Mouse (Mus musculus) spleen, postnatal 10 days (tissue): Measurements from ENCODE around the gene Unc45b.
"Not testable (repeated sequence)": the region's sequence is repeated elsewhere in the genome, so short reads cannot be mapped to it uniquely, and the experiment has no call there.

ENCODE experiments used
- DNase-seq, 2 experiments: peaks; one replicate each; pipeline ENCODE4 v3.0.0; 2021 to 2022; ENCODE audit warnings: low spot score in 2 of 2

Unc45b gene

GRCm38 (mm10) chr11:82897478-82897877, 12.9 kb upstream of the Unc45b start:
- no peak for DNase-seq

- DNase-seq = no peak
Measured at GRCm38 (mm10) chr11:82899720-82900119, 10.6 kb upstream of the Unc45b start.

GRCm38 (mm10) chr11:82901606-82902310, 8.6 kb upstream of the Unc45b start:
- no peak for DNase-seq

- no peak for DNase-seq
Measured at GRCm38 (mm10) chr11:82904952-82905351, 5.4 kb upstream of the Unc45b start.

- DNase-seq = no peak
Measured at GRCm38 (mm10) chr11:82905816-82906215, 4.5 kb upstream of the Unc45b start.

GRCm38 (mm10) chr11:82907651-82908607, 2.4 kb upstream of the Unc45b start, which contains the start of gene Nle1:
Gene Nle1, minus strand, starts transcription at chr11:82908411.
- peak; percentile 94 to 96 for DNase-seq

- no peak for DNase-seq
Measured at GRCm38 (mm10) chr11:82908608-82908989, 1.8 kb upstream of the Unc45b start.

GRCm38 (mm10) chr11:82910679-82911389, 484 bp downstream of the Unc45b start:
- no peak for DNase-seq

GRCm38 (mm10) chr11:82914711-82915352, 4.5 kb downstream of the Unc45b start:
- DNase-seq = peak; percentile 60 to 80

- no peak for DNase-seq
Measured at GRCm38 (mm10) chr11:82920768-82921167, 10.4 kb downstream of the Unc45b start.

- no peak for DNase-seq
Measured at GRCm38 (mm10) chr11:82921691-82922090, 11.3 kb downstream of the Unc45b start.

- DNase-seq = not testable (repeated sequence)
Measured at GRCm38 (mm10) chr11:82923910-82924309, 13.6 kb downstream of the Unc45b start.

GRCm38 (mm10) chr11:82928897-82929632, 18.7 kb downstream of the Unc45b start:
- DNase-seq = no peak

GRCm38 (mm10) chr11:82929633-82929950, 19.2 kb downstream of the Unc45b start:
- no peak for DNase-seq

GRCm38 (mm10) chr11:82930391-82930955, 20.1 kb downstream of the Unc45b start:
- not testable (repeated sequence) for DNase-seq

GRCm38 (mm10) chr11:82931161-82931560, 20.8 kb downstream of the Unc45b start:
- not testable (repeated sequence) for DNase-seq

GRCm38 (mm10) chr11:82931671-82932450, 21.5 kb downstream of the Unc45b start:
- DNase-seq = not testable (repeated sequence)

GRCm38 (mm10) chr11:82933186-82933585, 22.8 kb downstream of the Unc45b start:
- DNase-seq = no peak

GRCm38 (mm10) chr11:82943336-82943735, 33.0 kb downstream of the Unc45b start:
- no peak for DNase-seq

GRCm38 (mm10) chr11:82945636-82946035, 35.3 kb downstream of the Unc45b start:
- DNase-seq = no peak
